In the genomic region with DNA sequence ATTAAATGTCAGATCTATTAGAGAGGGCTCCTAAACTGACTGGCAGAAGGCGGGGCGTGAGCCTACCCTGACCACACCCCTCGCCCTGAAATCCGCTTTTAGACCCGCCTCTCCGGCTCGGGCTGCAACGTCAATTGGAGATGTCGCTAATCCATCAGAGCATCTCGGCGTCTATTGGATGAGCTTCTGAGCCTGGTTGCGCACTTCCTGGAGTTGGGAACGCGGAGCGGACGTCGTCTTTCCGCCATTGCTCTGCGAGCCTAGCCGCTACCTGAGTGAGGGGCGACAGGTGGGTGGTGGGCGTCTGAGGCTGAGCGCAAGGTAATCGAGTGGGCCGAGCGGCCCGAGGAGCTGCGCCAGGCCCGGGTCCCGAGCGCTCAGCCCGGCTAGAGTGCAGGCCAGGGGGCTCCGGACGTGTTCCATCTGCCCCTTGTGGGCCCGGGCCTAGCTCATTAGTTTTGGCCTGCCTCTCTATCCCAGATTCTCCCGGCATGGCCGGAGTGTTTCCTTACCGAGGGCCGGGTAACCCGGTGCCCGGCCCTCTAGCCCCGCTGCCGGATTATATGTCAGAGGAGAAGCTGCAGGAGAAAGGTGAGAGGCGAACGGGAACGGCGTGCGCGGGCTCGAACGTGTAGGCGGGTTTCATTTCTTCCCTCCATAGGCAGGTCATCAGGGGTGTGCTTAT, we compare ENCODE assay signal across 8 mouse cellular contexts. TPM values are rescaled to one million over a fixed set of nuclear protein-coding genes. Genes with fewer than 3 reads are reported as not detected.
DNase-seq lines count a peak whose midpoint lies in the region; ATAC-seq and TF ChIP-seq lines count a peak whose summit lies in the region.

Prpf8 (plus strand) TSS at position 216 of the 685 bp plus-strand sequence.

- peak within 1 kb of the TSS; percentile 97 for H3K9ac ChIP-seq in CH12.LX (ENCODE audit: insufficient read depth, low read depth)
- peak within 1 kb of the TSS; percentile 94 for H3K9ac ChIP-seq in forebrain, embryonic 12.5 days
- H3K9ac ChIP-seq in heart, postnatal 0 days (replicated peaks; ENCODE audit: low read depth, low read length), result peak within 1 kb of the TSS; percentile 82
- H3K9ac ChIP-seq in liver, embryonic 16.5 days (ENCODE audit: low read depth, low read length), result peak within 1 kb of the TSS; percentile 93
- H3K9ac ChIP-seq in neural tube, embryonic 13.5 days, result peak within 1 kb of the TSS; percentile 97

- no peaks in the 10 kb centered on the region for H3K27me3 ChIP-seq in CH12.LX (replicated peaks)
- H3K27me3 ChIP-seq in forebrain, embryonic 12.5 days, result no peaks in the 10 kb centered on the region; the same call in 1 of the 2 replicates
- no peaks in the 10 kb centered on the region for H3K27me3 ChIP-seq in heart, postnatal 0 days (ENCODE audit: control insufficient read depth, insufficient read depth, low read length)
- H3K27me3 ChIP-seq in liver, embryonic 16.5 days (ENCODE audit: control insufficient read depth, insufficient read depth, low read depth, low read length), result no peaks in the 10 kb centered on the region; the same call in none of the 2 replicates
- H3K27me3 ChIP-seq in neural tube, embryonic 13.5 days, result peaks cover 5% of the 10 kb centered on the region; the same call in 1 of the 2 replicates
- H3K27me3 ChIP-seq in testis, adult 2 months (ENCODE audit: control insufficient read depth, insufficient read depth, low read length), result no peaks in the 10 kb centered on the region

- H3K79me2 ChIP-seq in CH12.LX (replicated peaks; ENCODE audit: control insufficient read depth, extremely low read depth, insufficient read depth, poor library complexity, severe bottlenecking), result peaks cover 36% of the 10 kb centered on the region

- no peak for TF ChIP-seq RAD21 in CH12.LX (IDR thresholded peaks at IDR 0.05; ENCODE audit: low read depth, low read length)

- TF ChIP-seq POLR2A in CH12.LX (IDR thresholded peaks at IDR 0.05; ENCODE audit: low read depth, low read length), result peak; percentile 88
- peak; percentile 95 for TF ChIP-seq POLR2A in testis, adult 2 months (IDR thresholded peaks at IDR 0.05; ENCODE audit: control insufficient read depth, low read depth, low read length)

- H3K4me3 ChIP-seq in CH12.LX (replicated peaks in 1 of 3; ENCODE audit: low read depth in 2 of 3, low read length in 2 of 3, poor library complexity in 1 of 3), result peak within 1 kb of the TSS; percentile 81 to 96 (median 83)
- peak within 1 kb of the TSS; percentile 67 for H3K4me3 ChIP-seq in forebrain, embryonic 12.5 days (replicated peaks)
- H3K4me3 ChIP-seq in heart, postnatal 0 days (ENCODE audit: low read depth, low read length), result peak within 1 kb of the TSS; percentile 76
- H3K4me3 ChIP-seq in liver, embryonic 16.5 days (ENCODE audit: low read depth, low read length), result peak within 1 kb of the TSS; percentile 91
- H3K4me3 ChIP-seq in neural tube, embryonic 13.5 days, result peak within 1 kb of the TSS; percentile 92
- H3K4me3 ChIP-seq in testis, adult 2 months (ENCODE audit: control insufficient read depth, low read depth, low read length), result peak within 1 kb of the TSS; percentile 97

- in situ Hi-C loops in CH12.LX (cut with MboI; ENCODE audit: low pct_ligation_motif_present, low pct_unique_long_range_greater_than_20kb, low sequenced_read_pairs), result no loop called here

- dilution Hi-C loops in CH12.LX (cut with MboI; ENCODE audit: extremely low pct_ligation_motif_present, extremely low pct_unique_long_range_greater_than_20kb, low sequenced_read_pairs), result no loop called here

- DNase-seq in CH12.LX (ENCODE audit: extremely low read depth), result peak; percentile 99
- peak; percentile 96 for DNase-seq in c-Kit-positive CD71-positive TER-119-negative erythroid progenitor cells, embryonic 14.5 days (ENCODE audit: low read depth)
- peak; percentile 99 for DNase-seq in heart, postnatal 0 days (ENCODE audit: low spot score)
- peak; percentile 97 for DNase-seq in kidney, postnatal 4 days

- TF ChIP-seq EP300 in CH12.LX (IDR thresholded peaks at IDR 0.05; ENCODE audit: low read length), result no peak
- no peak for TF ChIP-seq EP300 in heart, postnatal 0 days (IDR thresholded peaks at IDR 0.05; ENCODE audit: low read depth)

- ATAC-seq in forebrain, embryonic 12.5 days (ENCODE audit: low FRiP score), result peak; percentile 99
- ATAC-seq in heart, postnatal 0 days (ENCODE audit: insufficient read depth, low read depth), result peak; percentile 100
- peak; percentile 100 for ATAC-seq in liver, embryonic 16.5 days (ENCODE audit: low read depth)
- ATAC-seq in neural tube, embryonic 13.5 days (ENCODE audit: low read depth), result peak; percentile 100

- H3K27ac ChIP-seq in CH12.LX (ENCODE audit: insufficient read depth, low read depth), result peak within 1 kb of the TSS; percentile 18; the same call in 1 of the 2 replicates
- H3K27ac ChIP-seq in forebrain, embryonic 12.5 days, result peak within 1 kb of the TSS; percentile 68
- H3K27ac ChIP-seq in heart, postnatal 0 days (ENCODE audit: low read depth), result peak within 1 kb of the TSS; percentile 73
- H3K27ac ChIP-seq in liver, embryonic 16.5 days (ENCODE audit: low read length), result peak within 1 kb of the TSS; percentile 68
- peak within 1 kb of the TSS; percentile 75 for H3K27ac ChIP-seq in neural tube, embryonic 13.5 days (replicated peaks)
- H3K27ac ChIP-seq in testis, adult 2 months (ENCODE audit: control insufficient read depth, insufficient read depth, low read depth, low read length), result peak within 1 kb of the TSS; percentile 88

- peaks cover 3 to 29% of the 10 kb centered on the region in 2 experiments for H3K4me1 ChIP-seq in CH12.LX (ENCODE audit: control insufficient read depth in 1 of 2, insufficient read depth in 2 of 2)
- H3K4me1 ChIP-seq in forebrain, embryonic 12.5 days, result peaks cover 15% of the 10 kb centered on the region
- H3K4me1 ChIP-seq in heart, postnatal 0 days (ENCODE audit: control insufficient read depth, insufficient read depth), result peaks cover 10% of the 10 kb centered on the region
- peaks cover 12% of the 10 kb centered on the region for H3K4me1 ChIP-seq in liver, embryonic 16.5 days (ENCODE audit: control insufficient read depth, low read depth, low read length)
- H3K4me1 ChIP-seq in neural tube, embryonic 13.5 days (replicated peaks), result peaks cover 18% of the 10 kb centered on the region
- H3K4me1 ChIP-seq in testis, adult 2 months (ENCODE audit: control insufficient read depth, insufficient read depth, low read length), result peaks cover 6% of the 10 kb centered on the region

- H3K9me3 ChIP-seq in CH12.LX (replicated peaks; ENCODE audit: low read length), result no peaks in the 10 kb centered on the region
- no peaks in the 10 kb centered on the region for H3K9me3 ChIP-seq in forebrain, embryonic 12.5 days
- H3K9me3 ChIP-seq in heart, postnatal 0 days (replicated peaks; ENCODE audit: control insufficient read depth, low read length), result no peaks in the 10 kb centered on the region
- H3K9me3 ChIP-seq in liver, embryonic 16.5 days (replicated peaks; ENCODE audit: control insufficient read depth, low read length), result no peaks in the 10 kb centered on the region
- no peaks in the 10 kb centered on the region for H3K9me3 ChIP-seq in neural tube, embryonic 13.5 days

- H3K36me3 ChIP-seq in CH12.LX (replicated peaks in 1 of 2; ENCODE audit: control insufficient read depth in 1 of 2, insufficient read depth in 1 of 2, low read length in 1 of 2), result peaks cover 30 to 40% of the 10 kb centered on the region in 2 experiments
- H3K36me3 ChIP-seq in forebrain, embryonic 12.5 days (replicated peaks), result peaks cover 25% of the 10 kb centered on the region
- peaks cover 24% of the 10 kb centered on the region for H3K36me3 ChIP-seq in heart, postnatal 0 days (replicated peaks; ENCODE audit: control insufficient read depth, insufficient read depth, low read length)
- H3K36me3 ChIP-seq in liver, embryonic 16.5 days (ENCODE audit: control insufficient read depth, insufficient read depth), result peaks cover 22% of the 10 kb centered on the region
- peaks cover 34% of the 10 kb centered on the region for H3K36me3 ChIP-seq in neural tube, embryonic 13.5 days
- peaks cover 1% of the 10 kb centered on the region; the same call in 1 of the 2 replicates for H3K36me3 ChIP-seq in testis, adult 2 months (ENCODE audit: control insufficient read depth, insufficient read depth, low read length)

- TF ChIP-seq CTCF in CH12.LX (conservative IDR thresholded peaks at IDR 0.05 in 1 of 2, IDR thresholded peaks at IDR 0.05 in 1 of 2; ENCODE audit: low read depth in 2 of 2, low read length in 2 of 2), result no peak
- no peak for TF ChIP-seq CTCF in heart, postnatal 0 days (IDR thresholded peaks at IDR 0.05; ENCODE audit: low read depth)
- TF ChIP-seq CTCF in testis, adult 2 months (IDR thresholded peaks at IDR 0.05; ENCODE audit: control insufficient read depth, insufficient read depth, insufficient replicate concordance, low read depth, low read length), result no peak

- under 1% methylated on average over 52 of the region's 52 CpGs for WGBS in forebrain, embryonic 12.5 days
- WGBS in heart, postnatal 0 days, result under 1% methylated on average over 49 of the region's 52 CpGs
- under 1% methylated on average over 52 of the region's 52 CpGs for WGBS in liver, embryonic 16.5 days (ENCODE audit: insufficient replicate concordance)
- WGBS in neural tube, embryonic 13.5 days, result under 1% methylated on average over 52 of the region's 52 CpGs

- H3K4me2 ChIP-seq in CH12.LX (ENCODE audit: insufficient read depth, low read depth, poor library complexity, severe bottlenecking), result peak within 1 kb of the TSS; percentile 90
- peak within 1 kb of the TSS; percentile 97 for H3K4me2 ChIP-seq in forebrain, embryonic 12.5 days
- peak within 1 kb of the TSS; percentile 83 for H3K4me2 ChIP-seq in heart, postnatal 0 days (ENCODE audit: low read depth, low read length)
- peak within 1 kb of the TSS; percentile 91 for H3K4me2 ChIP-seq in liver, embryonic 16.5 days (ENCODE audit: low read depth, low read length)
- H3K4me2 ChIP-seq in neural tube, embryonic 13.5 days, result peak within 1 kb of the TSS; percentile 84

TF ChIP-seq in CH12.LX, 34 proteins besides CTCF, POLR2A, EP300 and RAD21 (continues in another document):
- TF ChIP-seq JUN (IDR thresholded peaks at IDR 0.05; ENCODE audit: insufficient read depth, low read depth, low read length) (no peak), RCOR1 (conservative IDR thresholded peaks at IDR 0.05; ENCODE audit: low read depth, low read length) (no peak), MYC (IDR thresholded peaks at IDR 0.05; ENCODE audit: low read depth, low read length) (peak; percentile 38; the same call in 1 of the 2 replicates), JUND (conservative IDR thresholded peaks at IDR 0.05; ENCODE audit: low read depth, low read length) (no peak; the same call in 1 of the 2 replicates)

RNA-seq across cellular contexts. Expression of gene Prpf8, which starts in this region (rescaled TPM):
- total RNA-seq in CH12.LX (2012; rRNA removed) (246 and 255 TPM in 2 replicates), CH12.LX (2014; rRNA removed) (168 and 187 TPM in 2 replicates)
- polyA plus RNA-seq in CH12.LX (2012; ENCODE audit: insufficient read length, low read depth), result 298 and 345 TPM in 2 replicates
- 87.9 and 92.6 TPM in 2 replicates for polyA plus RNA-seq in forebrain, embryonic 12.5 days (2016; fragmentation: Nextera tagmentation; extraction: Ambion mirVana)
- total RNA-seq in heart, postnatal 0 days (2014; rRNA removed; ENCODE audit: low replicate concordance), result 73.8 and 79.8 TPM in 2 replicates
- 15.2 and 17.0 TPM in 2 replicates for polyA plus RNA-seq in heart, postnatal 0 days (2015; fragmentation: Nextera tagmentation; extraction: Ambion mirVana)
- polyA plus RNA-seq in liver, embryonic 16.5 days (2015; fragmentation: Nextera tagmentation; extraction: Ambion mirVana), result 24.1 and 25.3 TPM in 2 replicates
- polyA plus RNA-seq in neural tube, embryonic 13.5 days (2015; fragmentation: Nextera tagmentation; extraction: Ambion mirVana), result 47.3 and 51.3 TPM in 2 replicates
- polyA plus RNA-seq in testis, adult 2 months (2012; rRNA removed), result 45.6 and 48.8 TPM in 2 replicates

Comparison
In these comparisons a context has a peak if more than half of its experiments do, and no peak if none do; other contexts are left out.
1. Peak in every context shown above with its lines: DNase-seq, ATAC-seq, H3K4me3 ChIP-seq and H3K27ac ChIP-seq.
2. H3K27ac ChIP-seq: peak in every context shown above with its lines; median percentile 88 in testis, adult 2 months; 75 in neural tube, embryonic 13.5 days; 73 in heart, postnatal 0 days; 68 in forebrain, embryonic 12.5 days; 68 in liver, embryonic 16.5 days; 18 in CH12.LX.